Mouse (Mus musculus) erythroblast, embryonic 14.5 days (primary cell): ENCODE measurements around the gene Mfsd4a.

Source experiments
- GATA1 ChIP-seq: IDR thresholded peaks from 2 replicates; pipeline ENCODE4 v1.6.1; 2012; ENCODE audit warnings: low read length, inconsistent platforms, mixed read lengths
- TAL1 ChIP-seq: IDR thresholded peaks from 3 replicates; pipeline ENCODE4 v1.6.1; 2012; ENCODE audit warnings: low read length, inconsistent platforms, mixed read lengths

DNA sequence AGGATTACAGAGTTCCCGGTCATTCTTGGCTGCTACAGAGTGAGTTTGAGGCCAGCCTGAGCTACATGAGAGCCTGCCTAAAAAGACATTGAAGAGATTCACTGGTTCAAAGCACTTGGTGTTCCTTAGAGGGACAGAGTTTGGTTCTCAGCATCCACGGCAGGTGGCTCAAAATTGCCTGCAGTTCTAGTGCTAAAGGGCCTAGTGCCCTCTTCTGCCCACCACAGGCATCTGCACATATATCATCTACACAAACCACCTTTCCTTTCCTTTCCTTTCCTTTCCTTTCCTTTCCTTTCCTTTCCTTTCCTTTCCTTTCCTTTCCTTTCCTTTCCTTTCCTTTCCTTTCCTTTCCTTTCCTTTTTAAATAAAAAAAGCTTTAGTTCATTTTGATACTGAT, 37.3 kb downstream of the Mfsd4a start:
- TF ChIP-seq TAL1 (no peak), GATA1 (no peak)
